Mouse (Mus musculus) hindbrain, postnatal 0 days (tissue): ENCODE results near the gene Med1. TPM values are rescaled to one million over a fixed set of nuclear protein-coding genes. Genes with fewer than 3 reads are reported as not detected.
A peak's percentile ranks its signal among the peaks of the same experiment; 100 is the strongest.

Experiments
- ATAC-seq: fragments of 200-750 bp; cut with Nextera tagmentation; 2 replicates; pipeline ENCODE4 v1.8.0; 2017; ENCODE audit warnings: mild to moderate bottlenecking, moderate TSS enrichment, moderate library complexity
- DNase-seq: peaks from one replicate; pipeline ENCODE4 v3.0.0-alpha.2; 2015; ENCODE audit warnings: low spot score
- H3K27ac ChIP-seq: fragments of 300-500 bp; sonication (generic); 2 replicates; pipeline ENCODE4 v1.5.1; 2014; ENCODE audit warnings: mild to moderate bottlenecking
- H3K27me3 ChIP-seq: fragments of 300-500 bp; sonication (generic); 2 replicates; pipeline ENCODE4 v1.6.1; 2014; ENCODE audit warnings: low read length, mixed read lengths; ENCODE audit not compliant: insufficient read depth
- H3K36me3 ChIP-seq: fragments of 300-500 bp; sonication (generic); 2 replicates; pipeline ENCODE4 v1.6.1; 2014; ENCODE audit warnings: low read length, mixed read lengths; ENCODE audit not compliant: insufficient read depth
- H3K4me1 ChIP-seq: fragments of 300-500 bp; sonication (generic); 2 replicates; pipeline ENCODE4 v1.6.1; 2014; ENCODE audit warnings: antibody characterized with exemption, low read length, mixed read lengths; ENCODE audit not compliant: insufficient read depth
- H3K4me2 ChIP-seq: fragments of 300-500 bp; sonication (generic); 2 replicates; pipeline ENCODE4 v1.6.1; 2014; ENCODE audit warnings: low read depth, mild to moderate bottlenecking, low read length, moderate library complexity, mixed read lengths
- H3K4me3 ChIP-seq: fragments of 300-500 bp; sonication (generic); 2 replicates; pipeline ENCODE4 v1.5.1; 2014; ENCODE audit warnings: low read length
- H3K9ac ChIP-seq: fragments of 300-500 bp; sonication (generic); replicated peaks from 2 replicates; pipeline ENCODE4 v1.6.1; 2014; ENCODE audit warnings: mild to moderate bottlenecking, low read length, moderate library complexity, mixed read lengths
- H3K9me3 ChIP-seq: fragments of 300-500 bp; sonication (generic); 2 replicates; pipeline ENCODE4 v1.6.1; 2016; ENCODE audit warnings: low read length, mixed read lengths
- CTCF ChIP-seq: IDR thresholded peaks from 2 replicates; pipeline ENCODE4 v1.5.1; 2016; ENCODE audit warnings: antibody characterized with exemption, control low read depth, low read depth
- WGBS: fragments of 180-500 bp; shearing (Covaris S2); extraction: QIAGEN DNeasy Blood & Tissue Kit; methylation state at CpG from one replicate; pipeline ENCODE4 v1.1.7; 2014; 5-methylcytosine and 5-hydroxymethylcytosine counted together
- polyA plus RNA-seq: library from polyadenylated mRNA; unstranded; fragments of >200 nt; fragmentation: Nextera tagmentation; extraction: Ambion mirVana; gene quantifications from 2 replicates; pipeline ENCODE4 v1.2.1, GENCODE M21; 2015
- total RNA-seq: library from RNA; depleted of rRNA; stranded (reverse); fragments of >200 nt; gene quantifications from 2 replicates; pipeline ENCODE4 v1.2.3, GENCODE M21; 2014

Gene Med1
- total and polyA plus RNA-seq, 2 experiments from 2014 or later = 32.7 to 48.9 TPM

GRCm38 (mm10) chr11:98205463-98205862 lies 12.4 kb upstream of the Med1 start:
- ATAC-seq = no peak
- Histone ChIP-seq H3K4me1 (peaks cover 7% of the 10 kb centered on the region; the same call in 1 of the 2 replicates), H3K9me3 (no peaks in the 10 kb centered on the region), H3K4me3 (no peak overlapping the region), H3K36me3 (peaks cover 3% of the 10 kb centered on the region; the same call in 1 of the 2 replicates), H3K27me3 (no peaks in the 10 kb centered on the region), H3K9ac (no peak overlapping the region), H3K4me2 (peak overlapping the region; percentile 98), H3K27ac (no peak overlapping the region)
- TF ChIP-seq CTCF = no peak
- no peak for DNase-seq

- Histone ChIP-seq H3K27ac (peak overlapping the region; percentile 33; the same call in 1 of the 2 replicates), H3K4me1 (peaks cover 7% of the 10 kb centered on the region; the same call in 1 of the 2 replicates), H3K36me3 (no peaks in the 10 kb centered on the region), H3K27me3 (no peaks in the 10 kb centered on the region), H3K4me3 (peak overlapping the region; percentile 97), H3K9ac (peak overlapping the region; percentile 100), H3K9me3 (no peaks in the 10 kb centered on the region), H3K4me2 (peak overlapping the region; percentile 98)
- DNase-seq (no peak), ATAC-seq (no peak)
- TF ChIP-seq CTCF = no peak
- WGBS = 2% methylated on average over 16 of the region's 16 CpGs
Measured at GRCm38 (mm10) chr11:98203931-98204421, 10.9 kb upstream of the Med1 start.

GRCm38 (mm10) chr11:98203351-98203911 lies 10.3 kb upstream of the Med1 start:
- Histone ChIP-seq H3K4me3 (peak overlapping the region; percentile 97), H3K4me2 (peak overlapping the region; percentile 98), H3K9me3 (no peaks in the 10 kb centered on the region), H3K27ac (peak overlapping the region; percentile 100), H3K9ac (peak overlapping the region; percentile 100), H3K4me1 (peaks cover 7% of the 10 kb centered on the region; the same call in 1 of the 2 replicates), H3K36me3 (no peaks in the 10 kb centered on the region), H3K27me3 (no peaks in the 10 kb centered on the region)
- no peak for DNase-seq
- no peak; the same call in 1 of the 2 replicates for ATAC-seq
- no peak for TF ChIP-seq CTCF
- WGBS = under 1% methylated on average over 37 of the region's 37 CpGs

GRCm38 (mm10) chr11:98202641-98203350 lies 9.7 kb upstream of the Med1 start, which contains the start of gene Cdk12:
Gene Cdk12, plus strand, starts transcription at chr11:98203059.
- no peaks in the 10 kb centered on the region for H3K36me3 ChIP-seq
- H3K27ac ChIP-seq = peak within 1 kb of the TSS; percentile 100
- no peaks in the 10 kb centered on the region for H3K27me3 ChIP-seq
- H3K4me3 ChIP-seq = peak within 1 kb of the TSS; percentile 97
- H3K4me1 ChIP-seq = peaks cover 7% of the 10 kb centered on the region; the same call in 1 of the 2 replicates
- H3K9ac ChIP-seq = peak within 1 kb of the TSS; percentile 100
- DNase-seq (peak; percentile 99), ATAC-seq (peak; percentile 96)
- H3K9me3 ChIP-seq = no peaks in the 10 kb centered on the region
- peak within 1 kb of the TSS; percentile 98 for H3K4me2 ChIP-seq
- under 1% methylated on average over 47 of the region's 63 CpGs for WGBS
- TF ChIP-seq CTCF = 0 out of 2 replicates have a peak, but pooled peaks have one; percentile 6

GRCm38 (mm10) chr11:98201791-98202640 lies 8.9 kb upstream of the Med1 start:
- Histone ChIP-seq H3K36me3 (no peaks in the 10 kb centered on the region), H3K27me3 (no peaks in the 10 kb centered on the region), H3K4me1 (peaks cover 5% of the 10 kb centered on the region; the same call in 1 of the 2 replicates), H3K9ac (peak overlapping the region; percentile 100), H3K4me2 (peak overlapping the region; percentile 78), H3K27ac (peak overlapping the region; percentile 100), H3K4me3 (peak overlapping the region; percentile 97), H3K9me3 (no peaks in the 10 kb centered on the region)
- WGBS = 1% methylated on average over 27 of the region's 27 CpGs
- TF ChIP-seq CTCF = 0 out of 2 replicates have a peak, but pooled peaks have one; percentile 15
- peak; percentile 25 for ATAC-seq
- peak; percentile 23 for DNase-seq

GRCm38 (mm10) chr11:98190820-98191219 lies 2.3 kb downstream of the Med1 start:
- Histone ChIP-seq H3K27ac (no peak overlapping the region), H3K4me2 (no peak overlapping the region), H3K4me3 (no peak overlapping the region), H3K9me3 (no peaks in the 10 kb centered on the region), H3K36me3 (peaks cover 12% of the 10 kb centered on the region; the same call in 1 of the 2 replicates), H3K27me3 (no peaks in the 10 kb centered on the region), H3K4me1 (peaks cover 12% of the 10 kb centered on the region), H3K9ac (no peak overlapping the region)
- 67% methylated on average over 5 of the region's 5 CpGs for WGBS
- no peak for TF ChIP-seq CTCF
- no peak for DNase-seq
- no peak for ATAC-seq
